Mouse (Mus musculus): ENCODE measurements at regions not wholly inside any gene's neighbourhood (a gene's known extent, or its start where the extent isn't known, plus 50 kb on each side); places are given as distances from the start of the nearest gene placed in this dataset.
"Not testable (repeated sequence)": the region's sequence is repeated elsewhere in the genome, so short reads cannot be mapped to it uniquely, and the experiment has no call there.

- DNase-seq (ENCODE audit: extremely low spot score in 1 of 2, low spot score in 1 of 2) = no peak
Measured at GRCm38 (mm10) chr8:88914190-88914589, 129.8 kb downstream of the Sall1 start.

GRCm38 (mm10) chr8:88906244-88906643, 137.7 kb downstream of the Sall1 start:
- no peak for DNase-seq (ENCODE audit: extremely low spot score in 1 of 2, low spot score in 1 of 2)

GRCm38 (mm10) chr8:88903094-88903493, 140.9 kb downstream of the Sall1 start:
- DNase-seq (ENCODE audit: extremely low spot score in 1 of 2, low spot score in 1 of 2) = no peak

- DNase-seq (ENCODE audit: extremely low spot score in 1 of 2, low spot score in 1 of 2) = no peak
Measured at GRCm38 (mm10) chr8:88883751-88884390, 160.1 kb downstream of the Sall1 start.

- DNase-seq (ENCODE audit: extremely low spot score in 1 of 2, low spot score in 1 of 2) = no peak
Measured at GRCm38 (mm10) chr8:88879857-88880256, 164.1 kb downstream of the Sall1 start.

GRCm38 (mm10) chr8:88877921-88878320, 166.0 kb downstream of the Sall1 start:
- no peak for DNase-seq (ENCODE audit: extremely low spot score in 1 of 2, low spot score in 1 of 2)

GRCm38 (mm10) chr8:88862846-88863455, 166.1 kb downstream of the Cyld start:
- no peak for DNase-seq (ENCODE audit: extremely low spot score in 1 of 2, low spot score in 1 of 2)

- DNase-seq (ENCODE audit: extremely low spot score in 1 of 2, low spot score in 1 of 2) = no peak
Measured at GRCm38 (mm10) chr8:88857216-88857615, 160.4 kb downstream of the Cyld start.

- DNase-seq (ENCODE audit: extremely low spot score in 1 of 2, low spot score in 1 of 2) = no peak
Measured at GRCm38 (mm10) chr8:88853200-88853599, 156.4 kb downstream of the Cyld start.

GRCm38 (mm10) chr8:88845916-88846315, 149.1 kb downstream of the Cyld start:
- DNase-seq (ENCODE audit: extremely low spot score in 1 of 2, low spot score in 1 of 2) = no peak

GRCm38 (mm10) chr8:88844370-88844769, 147.5 kb downstream of the Cyld start:
- peak; percentile 3 to 16 for DNase-seq (ENCODE audit: extremely low spot score in 1 of 2, low spot score in 1 of 2)

GRCm38 (mm10) chr8:88842451-88842850, 145.6 kb downstream of the Cyld start:
- DNase-seq (ENCODE audit: extremely low spot score in 1 of 2, low spot score in 1 of 2) = no peak

GRCm38 (mm10) chr8:88840096-88840495, 143.3 kb downstream of the Cyld start:
- no peak for DNase-seq (ENCODE audit: extremely low spot score in 1 of 2, low spot score in 1 of 2)

GRCm38 (mm10) chr8:88835756-88836291, 139.0 kb downstream of the Cyld start:
- no peak for DNase-seq (ENCODE audit: extremely low spot score in 1 of 2, low spot score in 1 of 2)

- no peak for DNase-seq (ENCODE audit: extremely low spot score in 1 of 2, low spot score in 1 of 2)
Measured at GRCm38 (mm10) chr8:88825816-88826215, 129.0 kb downstream of the Cyld start.

- DNase-seq (ENCODE audit: extremely low spot score in 1 of 2, low spot score in 1 of 2) = no peak
Measured at GRCm38 (mm10) chr8:88823931-88824330, 127.1 kb downstream of the Cyld start.

GRCm38 (mm10) chr8:88820275-88820850, 123.5 kb downstream of the Cyld start:
- no peak for DNase-seq (ENCODE audit: extremely low spot score in 1 of 2, low spot score in 1 of 2)

GRCm38 (mm10) chr8:88816461-88816860, 119.6 kb downstream of the Cyld start:
- no peak for DNase-seq (ENCODE audit: extremely low spot score in 1 of 2, low spot score in 1 of 2)

GRCm38 (mm10) chr8:88814246-88814645, 117.4 kb downstream of the Cyld start:
- no peak for DNase-seq (ENCODE audit: extremely low spot score in 1 of 2, low spot score in 1 of 2)

- DNase-seq (ENCODE audit: extremely low spot score in 1 of 2, low spot score in 1 of 2) = no peak
Measured at GRCm38 (mm10) chr8:88812901-88813676, 116.3 kb downstream of the Cyld start.

- not testable (repeated sequence) for DNase-seq (ENCODE audit: extremely low spot score in 1 of 2, low spot score in 1 of 2)
Measured at GRCm38 (mm10) chr8:88806851-88807250, 110.0 kb downstream of the Cyld start.
